Mouse (Mus musculus) liver, adult 2 months (tissue): ENCODE measurements around the gene Nfia.

Experiments
- CTCF ChIP-seq: fragments of 200-500 bp; IDR thresholded peaks from 2 replicates; pipeline ENCODE4 v1.5.1; 2011; ENCODE audit warnings: low read depth, low read length, control low read depth
- POLR2A ChIP-seq: fragments of 200-500 bp; IDR thresholded peaks from 2 replicates; pipeline ENCODE4 v1.6.1; 2011; ENCODE audit warnings: low read length, control low read depth; ENCODE audit not compliant: insufficient read depth; ENCODE audit errors: extremely low read depth

GRCm38 (mm10) chr4:97840227-97841062 is 67.9 kb downstream of the Nfia start:
- TF ChIP-seq POLR2A (no peak), CTCF (no peak)
